Mouse (Mus musculus) gastrocnemius, adult 8-10 months (tissue): Measurements from ENCODE around the gene Ncf2. TPM values are rescaled to one million over a fixed set of nuclear protein-coding genes. Genes with fewer than 3 reads are reported as not detected.

Source experiments
- DNase-seq, 2 experiments: peaks; one replicate each; pipeline ENCODE4 v3.0.0; 2022; ENCODE audit warnings: low spot score in 2 of 2
- total RNA-seq, 4 experiments: library from RNA; stranded (reverse); gene quantifications; 2 replicates each; pipeline ENCODE4 v1.2.4; 2022

The Ncf2 gene
- total RNA-seq, 4 experiments from 2014 or later: 0.34 to 1.1 (median 0.48) TPM

DNA sequence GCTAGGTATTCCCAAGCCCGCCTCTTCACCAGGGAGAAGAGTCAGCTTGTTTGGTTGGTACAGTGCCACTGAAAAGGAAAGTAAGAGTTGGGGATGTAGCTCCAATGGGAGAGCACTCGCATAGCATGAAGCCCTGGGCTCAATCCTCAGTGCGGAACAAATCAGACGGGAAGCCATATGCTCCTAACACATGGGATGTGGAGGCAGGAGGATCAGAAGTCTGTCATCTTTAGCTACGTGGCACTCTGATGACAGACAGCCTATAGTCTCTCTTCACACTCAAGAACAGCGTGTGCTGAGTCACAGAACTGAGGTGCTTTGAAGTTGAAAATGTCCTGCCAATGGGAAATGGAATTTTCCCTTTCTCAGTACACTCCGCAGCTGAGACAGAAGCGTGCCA lies 31.0 kb downstream of the Ncf2 start:
- DNase-seq: no peak

DNA sequence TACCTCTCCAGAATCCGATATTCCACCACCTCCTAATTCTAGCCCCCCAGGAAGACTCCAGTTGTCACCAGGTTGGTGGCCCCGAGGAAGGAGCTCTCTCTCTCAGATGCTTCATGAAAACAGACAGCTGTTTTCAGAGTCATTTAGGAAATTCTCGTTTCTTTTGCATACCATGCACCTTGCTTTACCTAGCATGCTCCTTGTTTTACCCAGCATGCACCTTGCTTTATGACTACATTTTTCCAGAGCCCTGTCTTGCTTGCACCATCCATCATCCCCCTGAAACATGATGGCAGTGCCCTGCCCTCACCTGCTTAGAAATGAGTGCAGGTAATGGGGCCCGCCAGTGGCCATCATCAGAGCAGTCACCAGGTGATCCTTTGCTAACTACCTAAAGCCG lies 31.6 kb downstream of the Ncf2 start:
- DNase-seq: no peak

DNA sequence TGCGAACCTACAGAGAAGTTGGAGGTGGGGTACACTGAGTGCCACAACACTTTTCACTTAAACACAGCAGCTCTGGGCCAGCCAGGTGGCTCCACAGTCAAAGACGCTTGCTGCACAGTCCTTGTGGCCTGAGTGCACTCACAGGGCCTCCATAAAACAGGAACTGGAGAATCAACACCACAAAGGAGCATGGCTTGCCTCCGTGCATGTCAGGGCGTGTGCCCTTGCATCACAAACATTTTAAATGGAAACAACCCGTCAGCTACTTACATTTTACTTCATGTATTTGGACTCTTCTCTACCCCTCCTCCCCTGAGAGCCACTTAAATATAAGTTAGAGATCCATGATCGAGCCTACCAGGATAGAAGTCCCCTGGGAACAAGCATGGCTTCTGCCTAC lies 32.3 kb downstream of the Ncf2 start:
- DNase-seq: no peak

DNA sequence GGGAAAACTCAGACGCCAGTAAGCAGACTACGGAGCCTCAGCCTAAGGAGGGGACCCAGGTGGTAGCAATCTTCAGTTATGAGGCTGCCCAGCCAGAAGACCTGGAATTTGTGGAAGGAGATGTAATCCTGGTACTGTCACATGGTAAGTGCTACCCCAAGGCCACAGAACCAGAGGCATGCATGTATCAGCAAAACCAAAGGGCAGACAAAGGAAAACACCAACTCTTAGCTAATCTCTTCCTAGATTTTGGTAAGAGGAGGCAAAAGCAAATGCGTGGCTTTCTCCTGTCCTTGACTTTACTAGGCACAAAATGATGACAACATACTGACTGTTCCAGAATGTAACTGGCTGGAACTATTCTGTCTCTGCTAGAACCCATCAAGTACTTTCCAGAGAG lies 35.1 kb downstream of the Ncf2 start:
- DNase-seq: no peak

DNA sequence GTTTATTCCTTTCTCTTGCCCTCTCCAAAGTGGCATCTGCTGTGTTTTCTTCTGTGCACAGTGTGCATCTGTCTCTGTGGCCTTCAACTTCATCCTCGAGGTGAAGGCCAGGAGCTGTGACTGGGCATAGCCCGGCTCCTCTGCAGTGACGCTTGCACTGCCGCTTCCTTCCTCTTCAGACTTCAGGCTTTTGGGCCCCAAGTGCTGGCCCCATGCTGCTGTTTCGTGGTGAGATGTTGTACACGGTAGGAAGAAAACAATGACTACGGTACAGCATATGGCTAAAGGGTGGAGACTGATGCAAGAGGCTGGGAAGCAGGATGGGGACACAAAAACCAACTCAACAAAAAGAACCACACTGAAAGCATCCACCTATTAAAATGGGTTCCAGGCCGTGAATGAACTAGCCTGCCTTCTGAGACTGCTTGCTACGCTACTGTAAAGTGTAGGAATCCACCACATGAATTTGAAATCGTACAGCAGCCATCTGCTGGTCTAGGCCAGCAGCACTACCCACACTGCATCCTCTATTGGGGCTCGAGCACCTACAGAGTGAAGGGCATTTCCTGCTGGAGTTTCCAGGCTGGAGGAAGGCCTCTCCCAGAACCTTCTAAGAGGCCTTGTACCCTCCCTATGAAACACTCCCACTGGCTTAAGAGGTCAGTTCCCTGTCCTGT lies 38.2 kb downstream of the Ncf2 start:
- no peak for DNase-seq

DNA sequence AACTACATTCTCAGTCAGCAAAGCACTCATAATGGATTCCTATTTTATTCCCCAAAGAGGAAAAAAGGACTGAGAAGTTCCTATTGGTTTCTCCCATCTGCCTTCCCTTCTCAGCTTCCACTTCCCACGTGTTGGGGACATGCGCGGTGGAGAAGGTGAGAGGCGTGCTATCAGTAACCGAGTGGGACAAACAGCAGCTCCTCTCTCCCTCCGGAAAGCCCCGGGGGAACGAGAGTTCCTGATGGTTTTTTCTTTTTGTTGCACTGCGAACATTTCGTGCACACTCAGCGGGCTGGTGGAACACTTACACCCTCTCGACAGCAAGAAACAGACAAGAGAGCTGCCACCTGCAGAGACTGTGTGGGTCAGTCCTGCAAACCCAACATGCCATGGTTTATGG lies 38.8 kb downstream of the Ncf2 start:
- DNase-seq: no peak

DNA sequence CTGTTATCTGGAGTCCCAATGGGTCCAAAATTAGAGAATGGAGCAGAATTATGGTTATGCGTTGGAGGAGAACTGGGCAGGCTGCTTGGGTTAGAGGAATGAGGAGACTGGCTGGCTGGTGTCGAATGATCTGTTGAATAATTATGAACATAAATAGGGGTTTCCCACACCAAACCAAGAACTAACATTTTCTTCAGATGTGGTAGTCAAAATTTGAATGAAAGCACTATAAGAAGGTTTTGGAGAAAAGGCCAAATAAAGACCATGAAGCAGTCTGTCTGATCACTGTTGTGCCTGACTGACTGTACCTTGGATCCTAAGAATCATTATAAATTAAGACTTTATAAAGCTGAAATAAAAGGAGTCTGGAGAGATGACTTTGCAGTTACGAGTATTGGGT lies 40.3 kb downstream of the Ncf2 start:
- DNase-seq: no peak

DNA sequence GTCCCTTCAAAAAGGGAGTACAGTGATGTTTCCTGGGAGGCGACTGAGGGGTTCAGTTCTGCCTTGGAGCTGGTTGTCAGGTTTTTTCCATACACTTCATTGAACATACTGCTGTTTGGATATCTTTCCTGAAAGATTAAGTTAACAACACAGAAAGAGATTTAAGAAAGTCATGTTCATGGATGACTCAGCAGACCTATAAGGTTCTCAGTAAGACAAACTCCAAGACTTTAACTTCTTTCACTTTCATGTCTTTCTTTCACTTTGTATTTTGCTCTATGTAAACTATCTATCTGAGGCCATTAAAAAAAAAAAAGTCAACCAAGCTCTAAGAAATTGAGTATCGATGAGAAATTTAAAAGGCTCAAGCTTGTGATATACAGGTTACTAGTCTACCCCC lies 41.1 kb downstream of the Ncf2 start:
- no peak for DNase-seq

DNA sequence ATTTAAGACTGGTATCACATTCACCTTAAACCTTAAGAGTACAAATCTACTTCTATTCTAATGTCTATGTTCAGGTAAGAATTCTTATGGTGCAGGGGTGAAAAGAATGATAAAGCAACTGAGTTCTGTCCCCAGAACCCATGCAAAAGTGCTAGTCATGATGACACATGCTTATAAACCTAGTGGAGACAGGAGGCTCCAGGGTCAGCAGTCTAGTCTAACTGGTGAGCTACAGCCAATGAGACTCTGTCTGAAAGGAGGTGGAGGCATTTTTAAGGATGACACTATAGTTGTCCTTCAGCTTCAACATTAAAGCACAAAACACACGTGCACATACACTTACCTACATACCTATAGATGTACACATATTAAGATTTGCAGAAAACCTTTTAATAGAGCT lies 44.6 kb downstream of the Ncf2 start:
- no peak for DNase-seq

DNA sequence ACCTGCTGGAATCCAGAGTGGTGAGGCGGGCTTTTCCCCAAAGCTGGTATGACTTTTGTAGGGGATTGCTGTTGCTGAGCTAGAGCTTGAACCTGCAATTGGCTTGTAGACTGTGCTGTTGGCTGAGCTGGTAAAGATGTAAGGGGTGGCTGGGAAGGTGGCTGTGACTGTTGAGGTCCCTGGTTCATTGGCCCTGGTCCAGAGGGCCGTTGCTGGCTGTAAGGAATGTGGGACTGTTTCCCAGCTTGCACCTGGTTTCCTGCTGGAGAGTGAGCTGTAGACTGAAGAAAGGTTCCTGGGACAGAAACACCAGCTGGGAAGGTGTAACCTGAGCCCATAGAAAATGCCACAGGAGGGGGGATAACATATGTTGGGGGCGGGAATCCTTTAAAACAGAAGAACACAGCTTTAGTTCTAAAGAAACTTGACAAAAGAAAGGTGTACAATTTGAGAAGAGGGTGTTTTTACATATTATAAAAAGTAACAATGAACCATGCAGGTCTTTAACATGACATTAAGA lies 45.3 kb downstream of the Ncf2 start:
- DNase-seq: no peak

DNA sequence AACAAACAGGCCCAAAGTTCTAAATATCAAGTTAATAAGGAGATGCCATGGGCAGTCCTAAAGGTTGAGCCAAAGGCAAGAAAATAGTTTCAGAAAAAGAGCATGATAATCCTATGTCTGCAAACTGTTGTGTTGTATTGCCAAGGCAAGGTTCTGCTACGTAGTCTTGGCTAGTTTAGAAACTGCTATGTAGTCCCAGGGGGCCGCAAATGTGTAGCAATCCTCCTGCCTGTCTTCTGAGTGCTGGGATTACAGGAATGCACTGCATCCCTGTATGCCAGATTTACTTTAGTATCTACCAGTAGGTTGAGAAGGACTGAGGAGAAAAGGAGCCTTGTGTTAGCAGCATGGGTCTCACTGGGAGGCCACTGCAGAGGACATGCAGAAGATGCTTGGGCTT lies 46.9 kb downstream of the Ncf2 start:
- DNase-seq: no peak

DNA sequence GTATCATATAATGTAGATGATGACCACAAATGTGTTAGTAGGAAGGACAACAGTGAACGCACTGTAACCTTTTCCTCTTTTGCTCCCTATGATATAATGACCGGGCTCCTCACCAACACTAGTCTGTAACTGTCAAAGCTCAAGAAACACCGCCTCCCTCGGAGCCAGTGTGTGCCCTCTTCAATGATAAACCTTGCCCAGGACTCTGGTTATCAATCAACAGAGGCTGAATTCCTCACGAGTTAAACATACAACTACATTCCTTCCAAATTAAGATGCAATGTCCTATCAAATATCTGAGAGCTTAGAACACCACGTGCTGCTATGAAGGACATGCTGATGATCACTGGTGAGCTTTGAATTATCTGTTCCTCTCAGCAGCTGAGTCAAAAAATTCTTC lies 69.9 kb downstream of the Ncf2 start:
- DNase-seq: no peak

DNA sequence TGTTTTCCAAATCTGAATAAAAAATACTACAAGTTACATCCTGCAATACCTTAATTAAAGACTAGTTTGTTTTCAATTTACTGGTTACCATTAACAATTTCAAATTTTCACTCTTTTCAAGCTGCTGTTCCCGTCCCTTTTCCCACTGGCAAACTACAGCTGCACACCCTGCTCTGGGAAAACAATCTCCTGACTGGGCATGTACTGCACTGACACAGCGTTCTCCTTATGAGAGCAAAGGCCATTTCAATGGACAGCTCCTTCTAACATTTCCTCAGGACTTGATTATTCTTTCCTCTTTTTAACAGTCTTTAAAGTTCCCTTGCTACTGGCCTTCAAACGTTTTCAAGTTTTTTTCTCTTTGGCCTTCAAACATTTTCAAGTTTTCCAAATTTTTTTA lies 71.0 kb downstream of the Ncf2 start:
- DNase-seq: no peak

Other genes starting within 250 kb of the Ncf2 start
- not detected for gene Apobec4, start 49.6 kb upstream of the Ncf2 start, total RNA-seq
- gene Rgl1, start 33.8 kb upstream of the Ncf2 start, total RNA-seq: 1 to 10 TPM; 2.9 to 9.4 (median 5.3) TPM
- gene Arpc5, start 33.7 kb upstream of the Ncf2 start, total RNA-seq: 1 to 10 TPM; 7.3 to 9.8 (median 8.7) TPM
- gene Smg7, start 102.5 kb downstream of the Ncf2 start, total RNA-seq: 10 to 100 TPM; 36.2 to 45.6 (median 39.9) TPM
- under 1 TPM; 0.10 to 0.58 (median 0.16) TPM for gene Nmnat2, start 154.8 kb downstream of the Ncf2 start, total RNA-seq